Mouse (Mus musculus): ENCODE measurements around the gene Tbcb. TPM values are rescaled to one million over a fixed set of nuclear protein-coding genes. Genes with fewer than 3 reads are reported as not detected.
A peak's percentile ranks its signal among the peaks of the same experiment; 100 is the strongest.
"Not testable (repeated sequence)": the region's sequence is repeated elsewhere in the genome, so short reads cannot be mapped to it uniquely, and the experiment has no call there.

Gene Tbcb
- total RNA-seq, 2 experiments from 2014 or later, result 29.9 to 30.0 TPM

GRCm38 (mm10) chr7:30196171-30196570 is 35.9 kb downstream of the Tbcb start:
- no peak for DNase-seq
- intact Hi-C loops (cut with DNase I), result loop anchor here (10.0 kb wide), 1 partner anchor 681 kb away; the partner anchor contains the start of gene Sipa1l3

GRCm38 (mm10) chr7:30195461-30195860 is 36.6 kb downstream of the Tbcb start:
- intact Hi-C loops (cut with DNase I), result loop anchor here (10.0 kb wide), 1 partner anchor 681 kb away; the partner anchor contains the start of gene Sipa1l3
- no peak for DNase-seq

- intact Hi-C loops (cut with DNase I), result loop anchor here (10.0 kb wide), 1 partner anchor 680 kb away; the partner anchor contains the start of gene Sipa1l3
Observed at GRCm38 (mm10) chr7:30194884-30195283, 37.2 kb downstream of the Tbcb start.

GRCm38 (mm10) chr7:30194101-30194831 is 37.8 kb downstream of the Tbcb start:
- DNase-seq, result peak in 1 of 2 experiments; percentile 49
- intact Hi-C loops (cut with DNase I), result loop anchor here (10.0 kb wide), 1 partner anchor 679 kb away; the partner anchor contains the start of gene Sipa1l3

More at GRCm38 (mm10) chr7:30194884-30195283, 37.2 kb downstream of the Tbcb start:
- peak; percentile 88 to 95 for DNase-seq

GRCm38 (mm10) chr7:30193581-30194100 is 38.4 kb downstream of the Tbcb start:
- intact Hi-C loops (cut with DNase I), result loop anchor here (10.0 kb wide), 1 partner anchor 679 kb away; the partner anchor contains the start of gene Sipa1l3
- DNase-seq, result peak; percentile 61 to 70

- intact Hi-C loops (cut with DNase I), result loop anchor here (10.0 kb wide), 1 partner anchor 678 kb away; the partner anchor contains the start of gene Sipa1l3
- peak in 1 of 2 experiments; percentile 23 for DNase-seq
Observed at GRCm38 (mm10) chr7:30193013-30193412, 39.1 kb downstream of the Tbcb start.

GRCm38 (mm10) chr7:30192088-30192487 is 40.0 kb downstream of the Tbcb start:
- intact Hi-C loops (cut with DNase I), result loop anchor here (10.0 kb wide), 1 partner anchor 677 kb away; the partner anchor contains the start of gene Sipa1l3
- no peak for DNase-seq

- no peak for DNase-seq
- intact Hi-C loops (cut with DNase I), result no loop called here
Observed at GRCm38 (mm10) chr7:30189116-30189491, 43.0 kb downstream of the Tbcb start.

GRCm38 (mm10) chr7:30188344-30189115 is 43.5 kb downstream of the Tbcb start:
- no peak for DNase-seq
- intact Hi-C loops (cut with DNase I), result no loop called here

- intact Hi-C loops (cut with DNase I), result loop anchor here (2.0 to 5.0 kb wide), 2 partner anchors 14 to 33 kb away; partner anchors contain the start of gene Capns1
- no peak for DNase-seq
Observed at GRCm38 (mm10) chr7:30184641-30185348, 47.3 kb downstream of the Tbcb start.

GRCm38 (mm10) chr7:30183879-30184289 is 48.2 kb downstream of the Tbcb start, which contains the start of gene Cox7a1:
Gene Cox7a1 (plus strand): TSS chr7:30184144.
- peak; percentile 85 to 90 for DNase-seq
- intact Hi-C loops (cut with DNase I), result loop anchor here (2.0 to 5.0 kb wide), 2 partner anchors 15 to 33 kb away; partner anchors contain the start of gene Capns1

GRCm38 (mm10) chr7:30183189-30183588 is 48.9 kb downstream of the Tbcb start:
- DNase-seq, result not testable (repeated sequence)
- intact Hi-C loops (cut with DNase I), result loop anchor here (5.0 kb wide), 1 partner anchor 34 kb away; no protein-coding TSS in a partner anchor

GRCm38 (mm10) chr7:30181929-30182328 is 50.1 kb downstream of the Tbcb start:
- intact Hi-C loops (cut with DNase I), result loop anchor here (2.0 to 5.0 kb wide), 2 partner anchors 23 to 35 kb away; no protein-coding TSS in a partner anchor
- DNase-seq, result not testable (repeated sequence)

- intact Hi-C loops (cut with DNase I), result loop anchor here (2.0 to 5.0 kb wide), 2 partner anchors 23 to 36 kb away; no protein-coding TSS in a partner anchor
- peak in 1 of 2 experiments; percentile 57 for DNase-seq
Observed at GRCm38 (mm10) chr7:30181308-30181707, 50.8 kb downstream of the Tbcb start.

GRCm38 (mm10) chr7:30178256-30178655 is 53.8 kb downstream of the Tbcb start:
- DNase-seq, result no peak
- intact Hi-C loops (cut with DNase I), result loop anchor here (5.0 kb wide), 1 partner anchor 86 kb away; the partner anchor contains the start of genes Gm26920, Zfp260 and Zfp566

GRCm38 (mm10) chr7:30176474-30176873 is 55.6 kb downstream of the Tbcb start:
- intact Hi-C loops (cut with DNase I), result loop anchor here (5.0 kb wide), 1 partner anchor 84 kb away; the partner anchor contains the start of genes Gm26920, Zfp260 and Zfp566

More at GRCm38 (mm10) chr7:30176474-30176873, 55.6 kb downstream of the Tbcb start:
- DNase-seq, result no peak
